ENCODE assay signal across 11 mouse cellular contexts in genomic region chr2:18038895-18039371, GRCm38 (mm10). TPM values are rescaled to one million over a fixed set of nuclear protein-coding genes. Genes with fewer than 3 reads are reported as not detected.
A peak's percentile ranks its signal among the peaks of the same experiment; 100 is the strongest.
DNase-seq lines count a peak whose midpoint lies in the region; ATAC-seq and TF ChIP-seq lines count a peak whose summit lies in the region.
"Had no signal": no experiment of that assay in that cellular context is flagged by ENCODE, and none has a peak within 500 bp of the region (broad histone marks: within the 10 kb centered on the region; RNA-seq: fewer than 3 reads in every experiment).

No protein-coding gene starts in this region.

- H3K36me3 ChIP-seq in kidney, adult 2 months (ENCODE audit: control insufficient read depth, insufficient read depth, low read length), result no peaks in the 10 kb centered on the region
- H3K36me3 ChIP-seq in embryonic facial prominence, embryonic 14.5 days (ENCODE audit: control insufficient read depth, insufficient read depth, low read length), result no peaks in the 10 kb centered on the region
- no peaks in the 10 kb centered on the region for H3K36me3 ChIP-seq in hindbrain, embryonic 16.5 days (ENCODE audit: control insufficient read depth, insufficient read depth, low read length)
- H3K36me3 ChIP-seq in neural tube, embryonic 12.5 days, result no peaks in the 10 kb centered on the region

- H3K4me2 ChIP-seq in embryonic facial prominence, embryonic 14.5 days (ENCODE audit: low read depth, low read length), result peak overlapping the region; percentile 65; the same call in 1 of the 2 replicates
- peak overlapping the region; percentile 68 for H3K4me2 ChIP-seq in hindbrain, embryonic 16.5 days (ENCODE audit: low read length)
- H3K4me2 ChIP-seq in neural tube, embryonic 12.5 days (replicated peaks), result peak overlapping the region; percentile 66

- no peak overlapping the region for H3K27ac ChIP-seq in kidney, adult 2 months (ENCODE audit: insufficient read depth, low read depth, low read length)
- no peak overlapping the region for H3K27ac ChIP-seq in embryonic facial prominence, embryonic 14.5 days (replicated peaks; ENCODE audit: low read depth, low read length)
- H3K27ac ChIP-seq in hindbrain, embryonic 16.5 days (ENCODE audit: low read depth, low read length), result no peak overlapping the region
- H3K27ac ChIP-seq in neural tube, embryonic 12.5 days, result 0 out of 2 replicates have a peak overlapping the region, but pooled peaks have one; percentile 69
- H3K27ac ChIP-seq in cerebellum, adult 2 months (ENCODE audit: insufficient read depth, low read length), result no peak overlapping the region

- peak; percentile 6 for DNase-seq in kidney, adult 9 months
- DNase-seq in kidney, adult 2 months, result no peak
- no peak for DNase-seq in embryonic facial prominence, embryonic 14.5 days (ENCODE audit: low spot score)
- no peak for DNase-seq in cerebellum, adult 2 months
- no peak for DNase-seq in right cerebral cortex, postnatal 4 days
- DNase-seq in layer of hippocampus, adult 18-20 months (ENCODE audit: low spot score in 2 of 2), result no peak

- WGBS in kidney, adult 2 months, result 87% methylated on average over 10 of the region's 10 CpGs
- 50% methylated on average over 10 of the region's 10 CpGs for WGBS in embryonic facial prominence, embryonic 14.5 days
- 42% methylated on average over 10 of the region's 10 CpGs for WGBS in hindbrain, embryonic 16.5 days
- WGBS in neural tube, embryonic 12.5 days, result 16% methylated on average over 10 of the region's 10 CpGs
- WGBS in cerebellum, adult 2 months, result 86% methylated on average over 10 of the region's 10 CpGs

- ATAC-seq in embryonic facial prominence, embryonic 14.5 days (ENCODE audit: low read depth), result peak; percentile 13; the same call in 1 of the 2 replicates
- no peak for ATAC-seq in hindbrain, embryonic 16.5 days
- ATAC-seq in neural tube, embryonic 12.5 days (ENCODE audit: low FRiP score, low read depth), result peak; percentile 23; the same call in 1 of the 2 replicates

- no peak overlapping the region for H3K4me3 ChIP-seq in kidney, adult 2 months (ENCODE audit: insufficient read depth, low read depth, low read length)
- H3K4me3 ChIP-seq in embryonic facial prominence, embryonic 14.5 days (ENCODE audit: low read depth, low read length), result 0 out of 2 replicates have a peak overlapping the region, but pooled peaks have one; percentile 24
- no peak overlapping the region for H3K4me3 ChIP-seq in hindbrain, embryonic 16.5 days (ENCODE audit: low read length)
- 0 out of 2 replicates have a peak overlapping the region, but pooled peaks have one; percentile 5 for H3K4me3 ChIP-seq in neural tube, embryonic 12.5 days
- H3K4me3 ChIP-seq in cerebellum, adult 2 months (replicated peaks; ENCODE audit: insufficient read depth, low read depth, low read length), result no peak overlapping the region

- no peaks in the 10 kb centered on the region for H3K27me3 ChIP-seq in kidney, adult 2 months (replicated peaks; ENCODE audit: control insufficient read depth, insufficient read depth, low read length)
- no peaks in the 10 kb centered on the region for H3K27me3 ChIP-seq in embryonic facial prominence, embryonic 14.5 days (replicated peaks; ENCODE audit: control insufficient read depth, insufficient read depth, low read length)
- H3K27me3 ChIP-seq in hindbrain, embryonic 16.5 days (replicated peaks; ENCODE audit: control insufficient read depth, insufficient read depth, low read length), result no peaks in the 10 kb centered on the region
- H3K27me3 ChIP-seq in neural tube, embryonic 12.5 days (replicated peaks), result no peaks in the 10 kb centered on the region
- no peaks in the 10 kb centered on the region for H3K27me3 ChIP-seq in cerebellum, adult 2 months (ENCODE audit: control insufficient read depth, insufficient read depth, low read length)

- TF ChIP-seq CTCF in kidney, adult 2 months (conservative IDR thresholded peaks at IDR 0.05; ENCODE audit: insufficient read depth, insufficient read length, low read depth, low read length), result no peak
- TF ChIP-seq CTCF in cerebellum, adult 2 months (IDR thresholded peaks at IDR 0.05; ENCODE audit: borderline replicate concordance, insufficient read depth, low read depth, low read length), result no peak

- no peaks in the 10 kb centered on the region for H3K9me3 ChIP-seq in embryonic facial prominence, embryonic 14.5 days (ENCODE audit: control insufficient read depth, low read length)
- no peaks in the 10 kb centered on the region for H3K9me3 ChIP-seq in hindbrain, embryonic 16.5 days (ENCODE audit: control insufficient read depth, low read length)
- no peaks in the 10 kb centered on the region for H3K9me3 ChIP-seq in neural tube, embryonic 12.5 days

- no peak for TF ChIP-seq POLR2A in kidney, adult 2 months (IDR thresholded peaks at IDR 0.05; ENCODE audit: low read depth, low read length)
- TF ChIP-seq POLR2A in cerebellum, adult 2 months (IDR thresholded peaks at IDR 0.05; ENCODE audit: borderline replicate concordance, insufficient read depth, low read length), result no peak

- peaks cover 16% of the 10 kb centered on the region; the same call in 1 of the 2 replicates for H3K4me1 ChIP-seq in kidney, adult 2 months (ENCODE audit: control insufficient read depth, insufficient read depth, low read length)
- peaks cover 40% of the 10 kb centered on the region for H3K4me1 ChIP-seq in embryonic facial prominence, embryonic 14.5 days (ENCODE audit: control insufficient read depth, insufficient read depth, low read length)
- H3K4me1 ChIP-seq in hindbrain, embryonic 16.5 days (ENCODE audit: control insufficient read depth, insufficient read depth, low read depth, low read length), result peaks cover 26% of the 10 kb centered on the region
- peaks cover 63% of the 10 kb centered on the region for H3K4me1 ChIP-seq in neural tube, embryonic 12.5 days
- peaks cover 3% of the 10 kb centered on the region; the same call in 1 of the 2 replicates for H3K4me1 ChIP-seq in cerebellum, adult 2 months (ENCODE audit: control insufficient read depth, insufficient read depth, low read length)

- peak overlapping the region; percentile 72 for H3K9ac ChIP-seq in embryonic facial prominence, embryonic 14.5 days (ENCODE audit: low read depth, low read length)
- H3K9ac ChIP-seq in hindbrain, embryonic 16.5 days (ENCODE audit: low read depth, low read length), result peak overlapping the region; percentile 70
- peak overlapping the region; percentile 68 for H3K9ac ChIP-seq in neural tube, embryonic 12.5 days

RNA-seq across cellular contexts. Expression of gene A930004D18Rik, which starts 1.4 kb away (rescaled TPM):
- polyA plus RNA-seq in kidney, adult 2 months (2012; rRNA removed), result 1.7 and 2.8 TPM in 2 replicates
- 6.9 and 9.1 TPM in 2 replicates for polyA plus RNA-seq in embryonic facial prominence, embryonic 14.5 days (2014; fragmentation: Nextera tagmentation; extraction: Ambion mirVana)
- 6.1 and 8.2 TPM in 2 replicates for polyA plus RNA-seq in hindbrain, embryonic 16.5 days (2015; fragmentation: Nextera tagmentation; extraction: Ambion mirVana)
- polyA plus RNA-seq in neural tube, embryonic 12.5 days (2016; fragmentation: Nextera tagmentation; extraction: Ambion mirVana), result 17.1 and 17.6 TPM in 2 replicates
- 2.6 and 3.0 TPM in 2 replicates for polyA plus RNA-seq in cerebellum, adult 2 months (2012; rRNA removed)
- 1 to 10 TPM; 3.5 to 5.0 TPM for total RNA-seq in layer of hippocampus, adult 18-20 months (2021)

RNA-seq across cellular contexts. Expression of gene Skida1, which starts 9.9 kb away (rescaled TPM):
- polyA plus RNA-seq in kidney, adult 2 months (2012; rRNA removed), result 2.4 and 3.7 TPM in 2 replicates
- 4.0 and 5.8 TPM in 2 replicates for polyA plus RNA-seq in embryonic facial prominence, embryonic 14.5 days (2014; fragmentation: Nextera tagmentation; extraction: Ambion mirVana)
- 4.4 and 5.8 TPM in 2 replicates for polyA plus RNA-seq in hindbrain, embryonic 16.5 days (2015; fragmentation: Nextera tagmentation; extraction: Ambion mirVana)
- 13.2 and 13.4 TPM in 2 replicates for polyA plus RNA-seq in neural tube, embryonic 12.5 days (2016; fragmentation: Nextera tagmentation; extraction: Ambion mirVana)
- polyA plus RNA-seq in cerebellum, adult 2 months (2012; rRNA removed), result 4.8 and 5.7 TPM in 2 replicates
- total RNA-seq in layer of hippocampus, adult 18-20 months (2021), result 10 to 100 TPM; 15.6 to 16.0 TPM

RNA-seq across cellular contexts. Expression of gene Mllt10, which starts 16.1 kb away (rescaled TPM):
- 29.3 and 32.7 TPM in 2 replicates for polyA plus RNA-seq in kidney, adult 2 months (2012; rRNA removed)
- 27.4 and 32.1 TPM in 2 replicates for polyA plus RNA-seq in embryonic facial prominence, embryonic 14.5 days (2014; fragmentation: Nextera tagmentation; extraction: Ambion mirVana)
- 37.5 and 42.9 TPM in 2 replicates for polyA plus RNA-seq in hindbrain, embryonic 16.5 days (2015; fragmentation: Nextera tagmentation; extraction: Ambion mirVana)
- polyA plus RNA-seq in neural tube, embryonic 12.5 days (2016; fragmentation: Nextera tagmentation; extraction: Ambion mirVana), result 60.5 and 67.2 TPM in 2 replicates
- polyA plus RNA-seq in cerebellum, adult 2 months (2012; rRNA removed), result 45.6 and 46.7 TPM in 2 replicates
- 10 to 100 TPM; 51.7 to 59.6 TPM for total RNA-seq in layer of hippocampus, adult 18-20 months (2021)

RNA-seq across cellular contexts. Expression of gene H2al2a, which starts 42.2 kb away (rescaled TPM):
- polyA plus RNA-seq in kidney, adult 2 months (2012; rRNA removed), result 0.41 TPM in 1 of 2 replicates, not detected in the other
- not detected in 2 replicates for polyA plus RNA-seq in embryonic facial prominence, embryonic 14.5 days (2014; fragmentation: Nextera tagmentation; extraction: Ambion mirVana)
- polyA plus RNA-seq in hindbrain, embryonic 16.5 days (2015; fragmentation: Nextera tagmentation; extraction: Ambion mirVana), result not detected in 2 replicates
- not detected in 2 replicates for polyA plus RNA-seq in neural tube, embryonic 12.5 days (2016; fragmentation: Nextera tagmentation; extraction: Ambion mirVana)
- polyA plus RNA-seq in cerebellum, adult 2 months (2012; rRNA removed), result not detected in 2 replicates
- not detected for total RNA-seq in layer of hippocampus, adult 18-20 months (2021)
- total RNA-seq: adrenal gland, postnatal 36 days; neutrophil, adult 5-6 weeks had no signal
- polyA plus RNA-seq: liver, embryonic 16.5 days had no signal

Comparison
In these comparisons a context has a peak if more than half of its experiments do, and no peak if none do; other contexts are left out.
1. H3K4me3 ChIP-seq: peak in embryonic facial prominence, embryonic 14.5 days (single experiment) and neural tube, embryonic 12.5 days (single experiment); none in kidney, adult 2 months (single experiment), hindbrain, embryonic 16.5 days (single experiment) and cerebellum, adult 2 months (single experiment).
2. Peak in every context shown above with its lines, with median percentiles within 50 percentile points of each other: H3K4me2 ChIP-seq and H3K9ac ChIP-seq.